Mouse (Mus musculus) midbrain, embryonic 16.5 days (tissue): ENCODE measurements around the gene Foxj3. TPM values are rescaled to one million over a fixed set of nuclear protein-coding genes. Genes with fewer than 3 reads are reported as not detected.

ENCODE experiments used
- ATAC-seq: fragments of 200-750 bp; cut with Nextera tagmentation; 2 replicates; pipeline ENCODE4 v1.8.0; 2017; ENCODE audit warnings: moderate TSS enrichment
- H3K27ac ChIP-seq: fragments of 300-500 bp; sonication (generic); 2 replicates; pipeline ENCODE4 v1.5.1; 2014; ENCODE audit warnings: mild to moderate bottlenecking, low read length, mixed read lengths
- H3K27me3 ChIP-seq: fragments of 300-500 bp; sonication (generic); 2 replicates; pipeline ENCODE4 v1.6.1; 2014; ENCODE audit warnings: low read depth, low read length, mixed read lengths; ENCODE audit not compliant: control insufficient read depth, insufficient read depth
- H3K36me3 ChIP-seq: fragments of 300-500 bp; sonication (generic); 2 replicates; pipeline ENCODE4 v1.6.1; 2014; ENCODE audit warnings: mild to moderate bottlenecking, low read length, moderate library complexity, mixed read lengths; ENCODE audit not compliant: control insufficient read depth, insufficient read depth
- H3K4me1 ChIP-seq: fragments of 300-500 bp; sonication (generic); 2 replicates; pipeline ENCODE4 v1.6.1; 2014; ENCODE audit warnings: mild to moderate bottlenecking, low read length, mixed read lengths; ENCODE audit not compliant: control insufficient read depth, insufficient read depth
- H3K4me2 ChIP-seq: fragments of 300-500 bp; sonication (generic); 2 replicates; pipeline ENCODE4 v1.6.1; 2014; ENCODE audit warnings: mild to moderate bottlenecking, low read length, mixed read lengths
- H3K4me3 ChIP-seq: fragments of 300-500 bp; sonication (generic); 2 replicates; pipeline ENCODE4 v1.5.1; 2014; ENCODE audit warnings: low read depth, mild to moderate bottlenecking, low read length, moderate library complexity, mixed read lengths
- H3K9ac ChIP-seq: fragments of 300-500 bp; sonication (generic); 2 replicates; pipeline ENCODE4 v1.6.1; 2014; ENCODE audit warnings: low read depth, low read length, mixed read lengths
- H3K9me3 ChIP-seq: fragments of 300-500 bp; sonication (generic); replicated peaks from 2 replicates; pipeline ENCODE4 v1.6.1; 2014; ENCODE audit warnings: mild to moderate bottlenecking, low read length, mixed read lengths; ENCODE audit not compliant: control insufficient read depth, poor library complexity, severe bottlenecking
- WGBS: fragments of 180-500 bp; shearing (Covaris S2); extraction: QIAGEN DNeasy Blood & Tissue Kit; methylation state at CpG from one replicate; pipeline ENCODE4 v1.1.7; 2014; 5-methylcytosine and 5-hydroxymethylcytosine counted together
- polyA plus RNA-seq: library from polyadenylated mRNA; unstranded; fragments of >200 nt; fragmentation: Nextera tagmentation; extraction: Ambion mirVana; gene quantifications from 2 replicates; pipeline ENCODE4 v1.2.1, GENCODE M21; 2015

Foxj3 gene
- polyA plus RNA-seq, 1 experiment from 2014 or later: 36.7 TPM

DNA sequence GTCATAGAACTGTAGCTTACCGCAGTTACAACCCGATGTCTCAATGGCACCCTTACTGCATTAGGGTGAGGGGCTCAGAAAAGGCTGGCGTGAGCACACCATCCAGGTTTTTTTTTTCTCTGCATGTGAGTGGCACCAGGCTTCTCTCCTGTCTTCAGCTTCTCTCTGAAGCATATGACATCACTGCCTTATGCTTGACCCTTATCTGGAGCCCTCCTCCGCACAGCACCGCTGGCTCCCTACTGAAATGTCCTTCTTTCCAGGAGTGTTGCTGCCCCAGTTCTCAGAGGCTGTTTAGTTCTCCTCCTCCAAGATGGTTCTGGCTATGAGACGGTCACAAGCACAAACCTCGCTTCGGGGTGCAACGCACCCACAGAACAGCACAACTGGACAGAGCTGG is 134.4 kb downstream of the Foxj3 start:
- Histone ChIP-seq H3K27ac (no peak overlapping the region), H3K27me3 (no peaks in the 10 kb centered on the region), H3K4me2 (no peak overlapping the region), H3K36me3 (no peaks in the 10 kb centered on the region), H3K9me3 (no peaks in the 10 kb centered on the region), H3K4me1 (peaks cover 7% of the 10 kb centered on the region), H3K9ac (no peak overlapping the region), H3K4me3 (no peak overlapping the region)
- WGBS: 90% methylated on average over 9 of the region's 9 CpGs
- ATAC-seq: no peak

DNA sequence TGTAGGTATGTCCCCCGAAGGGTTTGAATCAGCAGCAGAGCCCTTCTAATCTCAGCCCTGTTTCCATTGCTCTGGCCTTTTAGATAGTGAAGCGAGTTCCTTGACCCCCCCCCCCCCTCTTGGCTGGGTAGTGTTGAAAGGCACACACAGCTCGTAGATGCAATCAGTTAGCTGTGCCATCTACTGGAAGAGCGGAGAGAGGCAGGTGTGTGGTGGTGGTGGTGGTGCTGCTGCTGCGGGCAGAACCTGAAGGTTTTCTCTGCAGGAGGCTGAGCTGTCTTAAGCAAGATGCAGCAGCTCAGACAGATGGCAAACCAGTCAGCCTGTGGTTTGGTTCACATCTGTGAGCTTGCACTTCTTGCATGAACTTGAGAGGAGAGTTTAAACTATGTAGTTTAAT is 135.9 kb downstream of the Foxj3 start:
- no peak overlapping the region for H3K4me2 ChIP-seq
- no peak overlapping the region for H3K4me3 ChIP-seq
- H3K9ac ChIP-seq: no peak overlapping the region
- no peaks in the 10 kb centered on the region for H3K9me3 ChIP-seq
- H3K27me3 ChIP-seq: no peaks in the 10 kb centered on the region
- H3K4me1 ChIP-seq: peaks cover 7% of the 10 kb centered on the region
- no peaks in the 10 kb centered on the region for H3K36me3 ChIP-seq
- no peak for ATAC-seq
- WGBS: 35% methylated on average over 5 of the region's 5 CpGs
- no peak overlapping the region for H3K27ac ChIP-seq

Other genes starting within 250 kb of the Foxj3 start
- gene Ybx1, start 242.4 kb upstream of the Foxj3 start, polyA plus RNA-seq: 716 and 727 TPM in 2 replicates
- 36.4 and 42.9 TPM in 2 replicates for gene Ppih, start 216.5 kb upstream of the Foxj3 start, polyA plus RNA-seq
- gene Ccdc30, start 121.5 kb upstream of the Foxj3 start, polyA plus RNA-seq: 22.8 and 27.1 TPM in 2 replicates
- 18.6 and 19.4 TPM in 2 replicates for gene Ppcs, start 114.6 kb upstream of the Foxj3 start, polyA plus RNA-seq
- gene Zmynd12, start 114.2 kb upstream of the Foxj3 start, polyA plus RNA-seq: 0.64 and 0.76 TPM in 2 replicates
- gene Rimkla, start 44.4 kb upstream of the Foxj3 start, polyA plus RNA-seq: 27.2 and 29.0 TPM in 2 replicates
- gene Frg2f1, start 2.5 kb downstream of the Foxj3 start, polyA plus RNA-seq: 8.9 and 11.2 TPM in 2 replicates
- not detected in 2 replicates for gene Guca2a, start 100.7 kb downstream of the Foxj3 start, polyA plus RNA-seq
- gene Guca2b, start 122.0 kb downstream of the Foxj3 start, polyA plus RNA-seq: not detected in 2 replicates
- 16.0 and 20.2 TPM in 2 replicates for gene Hivep3, start 196.8 kb downstream of the Foxj3 start, polyA plus RNA-seq